Mouse (Mus musculus): ENCODE data around the gene Olfr25. TPM values are rescaled to one million over a fixed set of nuclear protein-coding genes. Genes with fewer than 3 reads are reported as not detected.

Gene Olfr25
- total RNA-seq (2014; fragmentation: Nextera tagmentation) (not detected in 2 replicates), total RNA-seq (2017) (not detected in 2 replicates)

DNA sequence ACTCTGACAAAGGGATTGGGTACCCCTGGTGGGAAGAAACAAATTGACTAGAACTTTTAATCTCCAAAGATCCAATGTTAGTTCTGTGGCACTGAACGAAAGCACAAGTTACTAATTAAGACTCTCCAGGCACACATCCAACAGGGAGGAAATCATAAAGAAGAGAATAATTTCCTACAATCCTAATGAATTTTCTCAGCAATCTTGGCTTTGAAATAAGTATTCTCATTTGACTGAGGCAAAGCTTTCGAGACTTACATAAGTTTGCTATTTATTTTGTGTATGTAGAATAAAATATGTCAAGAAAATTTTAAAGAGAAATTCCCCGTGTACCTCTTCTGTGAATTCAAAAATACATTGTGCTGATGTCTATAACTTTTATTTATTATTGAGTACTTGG is at the start of gene Olfr25:
TSS of gene Olfr25 (plus strand) at position 301 of the 400 bp plus-strand sequence.
- ATAC-seq (replicated peaks; ENCODE audit: poor library complexity, severe bottlenecking): no peak

DNA sequence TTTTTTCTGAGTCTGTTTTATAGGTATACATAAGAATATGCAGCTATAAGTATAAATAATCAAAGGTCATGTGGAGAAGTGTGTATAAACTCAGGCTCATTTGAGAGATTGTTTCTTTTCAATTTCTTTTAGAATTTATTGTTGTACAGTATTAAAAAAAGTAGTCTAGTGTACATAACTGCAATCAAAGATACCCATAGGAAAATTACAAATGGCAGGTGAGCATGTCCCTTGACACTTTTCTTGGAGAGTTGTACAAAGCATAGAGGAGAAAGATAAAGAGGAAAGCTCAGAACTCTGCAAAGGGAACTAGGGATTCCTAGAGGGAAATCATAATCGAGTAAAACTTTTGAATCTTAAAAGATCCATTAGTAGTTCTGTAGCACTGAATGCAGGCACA is 38.1 kb upstream of the Olfr25 start, which contains the start of gene Olfr896-ps1:
TSS of gene Olfr896-ps1 (plus strand) at position 301 of the 400 bp plus-strand sequence.
- no peak for ATAC-seq (replicated peaks; ENCODE audit: poor library complexity, severe bottlenecking)

DNA sequence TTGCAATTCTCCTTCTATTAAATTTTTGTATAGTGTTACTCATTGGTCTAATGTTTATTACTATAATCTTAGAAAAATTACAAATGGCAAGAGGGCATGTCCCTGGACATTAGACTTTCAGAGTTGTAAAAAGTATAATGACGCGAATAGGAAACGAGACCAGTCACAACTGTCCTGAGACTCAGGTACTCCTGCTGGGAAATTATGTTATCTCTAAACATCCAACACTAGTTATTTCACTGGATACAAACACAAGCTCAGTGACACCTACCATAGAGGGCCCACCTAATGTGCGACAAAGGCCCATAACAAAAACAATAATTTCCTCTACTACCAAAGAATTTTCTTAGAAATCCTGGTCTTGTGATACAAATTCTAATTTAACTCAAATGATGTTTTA is 19.3 kb downstream of the Olfr25 start, which contains the start of gene Olfr898:
TSS of gene Olfr898 (plus strand) at position 301 of the 400 bp plus-strand sequence.
- ATAC-seq (replicated peaks; ENCODE audit: poor library complexity, severe bottlenecking): no peak

DNA sequence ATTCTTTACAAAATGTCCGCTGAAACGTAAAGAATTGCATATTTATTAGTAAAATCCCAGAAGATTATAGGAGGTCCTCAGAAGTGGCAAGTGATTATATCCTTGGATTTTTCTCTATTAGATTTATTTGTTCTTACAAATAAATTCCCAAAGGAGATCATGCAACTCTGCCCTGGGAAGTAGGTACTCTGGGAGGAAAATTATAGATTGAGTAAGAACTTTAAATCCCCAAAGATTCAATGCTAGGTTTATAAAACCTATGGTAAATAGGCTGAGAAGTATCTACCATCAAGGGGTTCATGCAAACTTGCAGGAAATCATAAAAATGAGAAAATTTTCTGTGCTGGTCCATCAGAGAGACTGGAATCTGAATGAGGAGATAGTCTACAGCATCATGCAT is 37.7 kb downstream of the Olfr25 start, which contains the start of gene Olfr250:
TSS of gene Olfr250 (plus strand) at position 301 of the 400 bp plus-strand sequence.
- no peak for ATAC-seq (replicated peaks; ENCODE audit: poor library complexity, severe bottlenecking)

DNA sequence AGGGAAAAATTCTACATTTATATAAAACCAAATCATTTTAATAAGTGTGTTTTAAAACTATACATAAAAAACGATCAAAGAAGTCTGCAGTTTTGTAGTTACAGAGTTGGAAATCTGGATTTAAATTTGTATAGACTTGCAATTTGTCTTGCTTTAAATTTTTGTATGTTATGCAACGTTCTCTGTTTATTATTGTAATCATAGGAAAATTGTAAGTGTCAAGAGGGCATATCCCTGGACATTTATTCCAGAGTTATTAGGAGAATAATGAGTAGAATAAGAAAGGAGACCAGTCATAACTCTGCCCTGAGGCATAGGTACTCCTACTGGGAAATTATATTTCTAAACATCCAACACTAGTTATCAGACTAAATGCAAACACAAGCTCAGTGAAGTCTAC is 47.9 kb downstream of the Olfr25 start, which contains the start of gene Olfr251:
TSS of gene Olfr251 (plus strand) at position 301 of the 400 bp plus-strand sequence.
- ATAC-seq (replicated peaks; ENCODE audit: poor library complexity, severe bottlenecking): no peak

Other genes starting within 250 kb of the Olfr25 start
- gene Olfr887, start 245.0 kb upstream of the Olfr25 start, total RNA-seq (2014; fragmentation: Nextera tagmentation): not detected in 2 replicates
- not detected in 2 replicates for gene Olfr887, start 245.0 kb upstream of the Olfr25 start, total RNA-seq (2017)
- not detected in 2 replicates for gene Olfr888, start 220.9 kb upstream of the Olfr25 start, total RNA-seq (2014; fragmentation: Nextera tagmentation)
- not detected in 2 replicates for gene Olfr888, start 220.9 kb upstream of the Olfr25 start, total RNA-seq (2017)
- gene Olfr889, start 213.9 kb upstream of the Olfr25 start, total RNA-seq (2014; fragmentation: Nextera tagmentation): not detected in 2 replicates
- not detected in 2 replicates for gene Olfr889, start 213.9 kb upstream of the Olfr25 start, total RNA-seq (2017)
- gene Olfr890, start 186.5 kb upstream of the Olfr25 start, total RNA-seq (2014; fragmentation: Nextera tagmentation): not detected in 2 replicates
- not detected in 2 replicates for gene Olfr890, start 186.5 kb upstream of the Olfr25 start, total RNA-seq (2017)
- gene Olfr891, start 148.2 kb upstream of the Olfr25 start, total RNA-seq (2014; fragmentation: Nextera tagmentation): not detected in 2 replicates
- gene Olfr891, start 148.2 kb upstream of the Olfr25 start, total RNA-seq (2017): not detected in 2 replicates
- gene Olfr893, start 120.7 kb upstream of the Olfr25 start, total RNA-seq (2014; fragmentation: Nextera tagmentation): not detected in 2 replicates
- gene Olfr893, start 120.7 kb upstream of the Olfr25 start, total RNA-seq (2017): not detected in 2 replicates
- not detected in 2 replicates for gene Olfr894, start 111.0 kb upstream of the Olfr25 start, total RNA-seq (2014; fragmentation: Nextera tagmentation)
- not detected in 2 replicates for gene Olfr894, start 111.0 kb upstream of the Olfr25 start, total RNA-seq (2017)
- not detected in 2 replicates for gene Olfr143, start 76.3 kb upstream of the Olfr25 start, total RNA-seq (2014; fragmentation: Nextera tagmentation)
- gene Olfr143, start 76.3 kb upstream of the Olfr25 start, total RNA-seq (2017): not detected in 2 replicates
- gene Olfr895, start 61.2 kb upstream of the Olfr25 start, total RNA-seq (2014; fragmentation: Nextera tagmentation): not detected in 2 replicates
- not detected in 2 replicates for gene Olfr895, start 61.2 kb upstream of the Olfr25 start, total RNA-seq (2017)
- gene Olfr896-ps1, start 38.0 kb upstream of the Olfr25 start, total RNA-seq (2014; fragmentation: Nextera tagmentation): not detected in 2 replicates
- gene Olfr896-ps1, start 38.0 kb upstream of the Olfr25 start, total RNA-seq (2017): not detected in 2 replicates
- not detected in 2 replicates for gene Olfr898, start 19.4 kb downstream of the Olfr25 start, total RNA-seq (2014; fragmentation: Nextera tagmentation)
- not detected in 2 replicates for gene Olfr898, start 19.4 kb downstream of the Olfr25 start, total RNA-seq (2017)
- not detected in 2 replicates for gene Olfr250, start 37.8 kb downstream of the Olfr25 start, total RNA-seq (2014; fragmentation: Nextera tagmentation)
- not detected in 2 replicates for gene Olfr250, start 37.8 kb downstream of the Olfr25 start, total RNA-seq (2017)
- gene Olfr251, start 48.0 kb downstream of the Olfr25 start, total RNA-seq (2014; fragmentation: Nextera tagmentation): not detected in 2 replicates
- gene Olfr251, start 48.0 kb downstream of the Olfr25 start, total RNA-seq (2017): not detected in 2 replicates
- not detected in 2 replicates for gene Olfr147, start 72.6 kb downstream of the Olfr25 start, total RNA-seq (2014; fragmentation: Nextera tagmentation)
- not detected in 2 replicates for gene Olfr147, start 72.6 kb downstream of the Olfr25 start, total RNA-seq (2017)
- not detected in 2 replicates for gene Olfr901, start 100.4 kb downstream of the Olfr25 start, total RNA-seq (2014; fragmentation: Nextera tagmentation)
- gene Olfr901, start 100.4 kb downstream of the Olfr25 start, total RNA-seq (2017): not detected in 2 replicates
- not detected in 2 replicates for gene Olfr902, start 118.6 kb downstream of the Olfr25 start, total RNA-seq (2014; fragmentation: Nextera tagmentation)
- gene Olfr902, start 118.6 kb downstream of the Olfr25 start, total RNA-seq (2017): not detected in 2 replicates
- not detected in 2 replicates for gene Olfr904, start 134.1 kb downstream of the Olfr25 start, total RNA-seq (2014; fragmentation: Nextera tagmentation)
- not detected in 2 replicates for gene Olfr904, start 134.1 kb downstream of the Olfr25 start, total RNA-seq (2017)
- not detected in 2 replicates for gene Olfr905, start 142.0 kb downstream of the Olfr25 start, total RNA-seq (2014; fragmentation: Nextera tagmentation)
- not detected in 2 replicates for gene Olfr905, start 142.0 kb downstream of the Olfr25 start, total RNA-seq (2017)
- gene Olfr906, start 158.0 kb downstream of the Olfr25 start, total RNA-seq (2014; fragmentation: Nextera tagmentation): not detected in 2 replicates
- not detected in 2 replicates for gene Olfr906, start 158.0 kb downstream of the Olfr25 start, total RNA-seq (2017)
- not detected in 2 replicates for gene Olfr907, start 166.7 kb downstream of the Olfr25 start, total RNA-seq (2014; fragmentation: Nextera tagmentation)
- gene Olfr907, start 166.7 kb downstream of the Olfr25 start, total RNA-seq (2017): not detected in 2 replicates
- gene Olfr911-ps1, start 192.5 kb downstream of the Olfr25 start, total RNA-seq (2014; fragmentation: Nextera tagmentation): not detected in 2 replicates
- not detected in 2 replicates for gene Olfr911-ps1, start 192.5 kb downstream of the Olfr25 start, total RNA-seq (2017)
- not detected in 2 replicates for gene Olfr910, start 208.8 kb downstream of the Olfr25 start, total RNA-seq (2014; fragmentation: Nextera tagmentation)
- gene Olfr910, start 208.8 kb downstream of the Olfr25 start, total RNA-seq (2017): not detected in 2 replicates

Data from granulocyte monocyte progenitor cell, adult 5-6 weeks (primary cell).